Mouse (Mus musculus): ENCODE data around the gene Vmn2r16. TPM values are rescaled to one million over a fixed set of nuclear protein-coding genes. Genes with fewer than 3 reads are reported as not detected.

Gene Vmn2r16
- polyA plus RNA-seq (2012; rRNA removed; ENCODE audit: low replicate concordance): not detected in 2 replicates

GRCm38 (mm10) chr5:109329862-109330261, at the start of gene Vmn2r16:
Gene Vmn2r16 (plus strand): TSS chr5:109330162.

GRCm38 (mm10) chr5:109297544-109297943, 32.4 kb upstream of the Vmn2r16 start, which contains the start of gene Vmn2r15:
Gene Vmn2r15 (minus strand): TSS chr5:109297644.

GRCm38 (mm10) chr5:109419388-109419787, 89.4 kb downstream of the Vmn2r16 start, which contains the start of gene Vmn2r17:
Gene Vmn2r17 (plus strand): TSS chr5:109419688.

Other genes starting within 250 kb of the Vmn2r16 start
- not detected in 2 replicates for gene Vmn2r12, start 232.2 kb upstream of the Vmn2r16 start, polyA plus RNA-seq (2012; rRNA removed; ENCODE audit: low replicate concordance)
- gene Vmn2r13, start 138.0 kb upstream of the Vmn2r16 start, polyA plus RNA-seq (2012; rRNA removed; ENCODE audit: low replicate concordance): 0.03 TPM in 1 of 2 replicates, not detected in the other
- not detected in 2 replicates for gene Vmn2r14, start 105.5 kb upstream of the Vmn2r16 start, polyA plus RNA-seq (2012; rRNA removed; ENCODE audit: low replicate concordance)
- gene Vmn2r15, start 32.5 kb upstream of the Vmn2r16 start, polyA plus RNA-seq (2012; rRNA removed; ENCODE audit: low replicate concordance): not detected in 2 replicates
- gene Vmn2r17, start 89.5 kb downstream of the Vmn2r16 start, polyA plus RNA-seq (2012; rRNA removed; ENCODE audit: low replicate concordance): not detected in 2 replicates
- gene Crlf2, start 228.8 kb downstream of the Vmn2r16 start, polyA plus RNA-seq (2012; rRNA removed; ENCODE audit: low replicate concordance): 23.4 and 32.4 TPM in 2 replicates

All from subcutaneous adipose tissue, adult 2 months (tissue).